Mouse (Mus musculus): Measurements from ENCODE around the gene Bsg. TPM values are rescaled to one million over a fixed set of nuclear protein-coding genes. Genes with fewer than 3 reads are reported as not detected.

Gene Bsg
- polyA plus RNA-seq, 2 experiments, result 579 to 809 TPM

GRCm38 (mm10) chr10:79721089-79721488 lies 16.8 kb downstream of the Bsg start:
- Histone ChIP-seq H3K9ac (replicated peaks) (no peak overlapping the region), H3K4me2 (ENCODE audit: low read depth) (no peak overlapping the region), H3K4me3 (ENCODE audit: insufficient read depth in 1 of 2, low read depth in 2 of 2, low read length in 2 of 2) (no peak overlapping the region), H3K36me3 (replicated peaks; ENCODE audit: control insufficient read depth, insufficient read depth, low read depth) (no peaks in the 10 kb centered on the region), H3K27ac (no peak overlapping the region), H3K4me1 (replicated peaks; ENCODE audit: control insufficient read depth in 2 of 2, insufficient read depth in 2 of 2, low read length in 1 of 2) (no peaks in the 10 kb centered on the region), H3K27me3 (ENCODE audit: control insufficient read depth, insufficient read depth, low read length) (peaks cover 29% of the 10 kb centered on the region), H3K9me3 (ENCODE audit: control insufficient read depth, low read length) (no peaks in the 10 kb centered on the region)
- 41% methylated on average over 5 of the region's 5 CpGs for WGBS (ENCODE audit: insufficient replicate concordance)
- DNase-seq (ENCODE audit: low read depth in 3 of 3, low spot score in 3 of 3), result no peak
- no peak for ATAC-seq (ENCODE audit: insufficient read depth)
- TF ChIP-seq EP300 (IDR thresholded peaks at IDR 0.05; ENCODE audit: low read depth) (no peak), CTCF (IDR thresholded peaks at IDR 0.05; ENCODE audit: low read depth) (no peak)

- ATAC-seq (ENCODE audit: insufficient read depth), result no peak
- no peak for DNase-seq (ENCODE audit: low read depth in 3 of 3, low spot score in 3 of 3)
- H3K36me3 ChIP-seq (replicated peaks; ENCODE audit: control insufficient read depth, insufficient read depth, low read depth), result no peaks in the 10 kb centered on the region
- H3K4me1 ChIP-seq (replicated peaks; ENCODE audit: control insufficient read depth in 2 of 2, insufficient read depth in 2 of 2, low read length in 1 of 2), result no peaks in the 10 kb centered on the region
- H3K9me3 ChIP-seq (ENCODE audit: control insufficient read depth, low read length), result no peaks in the 10 kb centered on the region
- TF ChIP-seq CTCF (IDR thresholded peaks at IDR 0.05; ENCODE audit: low read depth), result no peak
- TF ChIP-seq EP300 (IDR thresholded peaks at IDR 0.05; ENCODE audit: low read depth), result no peak
- 50% methylated on average over 6 of the region's 6 CpGs for WGBS (ENCODE audit: insufficient replicate concordance)
- H3K27ac ChIP-seq, result no peak overlapping the region
- no peak overlapping the region for H3K4me3 ChIP-seq (ENCODE audit: insufficient read depth in 1 of 2, low read depth in 2 of 2, low read length in 2 of 2)
- H3K9ac ChIP-seq (replicated peaks), result no peak overlapping the region
- peaks cover 10% of the 10 kb centered on the region for H3K27me3 ChIP-seq (ENCODE audit: control insufficient read depth, insufficient read depth, low read length)
- H3K4me2 ChIP-seq (ENCODE audit: low read depth), result no peak overlapping the region
These were observed 18.8 kb downstream of the Bsg start for GRCm38 (mm10) chr10:79723047-79723446.

- ATAC-seq (ENCODE audit: insufficient read depth) (no peak), DNase-seq (ENCODE audit: low read depth in 3 of 3, low spot score in 3 of 3) (no peak)
- H3K36me3 ChIP-seq (replicated peaks; ENCODE audit: control insufficient read depth, insufficient read depth, low read depth), result no peaks in the 10 kb centered on the region
- no peaks in the 10 kb centered on the region for H3K9me3 ChIP-seq (ENCODE audit: control insufficient read depth, low read length)
- no peak for TF ChIP-seq EP300 (IDR thresholded peaks at IDR 0.05; ENCODE audit: low read depth)
- TF ChIP-seq CTCF (IDR thresholded peaks at IDR 0.05; ENCODE audit: low read depth), result no peak
- H3K9ac ChIP-seq (replicated peaks), result no peak overlapping the region
- peaks cover 4% of the 10 kb centered on the region for H3K27me3 ChIP-seq (ENCODE audit: control insufficient read depth, insufficient read depth, low read length)
- 61% methylated on average over 7 of the region's 7 CpGs for WGBS (ENCODE audit: insufficient replicate concordance)
- H3K4me2 ChIP-seq (ENCODE audit: low read depth), result no peak overlapping the region
- no peaks in the 10 kb centered on the region for H3K4me1 ChIP-seq (replicated peaks; ENCODE audit: control insufficient read depth in 2 of 2, insufficient read depth in 2 of 2, low read length in 1 of 2)
- H3K4me3 ChIP-seq (ENCODE audit: insufficient read depth in 1 of 2, low read depth in 2 of 2, low read length in 2 of 2), result no peak overlapping the region
- no peak overlapping the region for H3K27ac ChIP-seq
These were observed 19.4 kb downstream of the Bsg start for GRCm38 (mm10) chr10:79723692-79724091.

GRCm38 (mm10) chr10:79726090-79726489 lies 21.8 kb downstream of the Bsg start:
- H3K27me3 ChIP-seq (ENCODE audit: control insufficient read depth, insufficient read depth, low read length), result no peaks in the 10 kb centered on the region
- DNase-seq (ENCODE audit: low read depth in 3 of 3, low spot score in 3 of 3) (peak in 1 of 3 experiments; percentile 47), ATAC-seq (ENCODE audit: insufficient read depth) (no peak)
- H3K9ac ChIP-seq (replicated peaks), result no peak overlapping the region
- no peak overlapping the region for H3K4me2 ChIP-seq (ENCODE audit: low read depth)
- peak; percentile 99 for TF ChIP-seq CTCF (IDR thresholded peaks at IDR 0.05; ENCODE audit: low read depth)
- no peak for TF ChIP-seq EP300 (IDR thresholded peaks at IDR 0.05; ENCODE audit: low read depth)
- H3K4me3 ChIP-seq (ENCODE audit: insufficient read depth in 1 of 2, low read depth in 2 of 2, low read length in 2 of 2), result no peak overlapping the region
- H3K36me3 ChIP-seq (replicated peaks; ENCODE audit: control insufficient read depth, insufficient read depth, low read depth), result no peaks in the 10 kb centered on the region
- 30% methylated on average over 11 of the region's 11 CpGs for WGBS (ENCODE audit: insufficient replicate concordance)
- H3K27ac ChIP-seq, result no peak overlapping the region
- H3K9me3 ChIP-seq (ENCODE audit: control insufficient read depth, low read length), result no peaks in the 10 kb centered on the region
- H3K4me1 ChIP-seq (replicated peaks; ENCODE audit: control insufficient read depth in 2 of 2, insufficient read depth in 2 of 2, low read length in 1 of 2), result no peaks in the 10 kb centered on the region

GRCm38 (mm10) chr10:79728323-79729249 lies 24.3 kb downstream of the Bsg start:
- Histone ChIP-seq H3K27me3 (ENCODE audit: control insufficient read depth, insufficient read depth, low read length) (no peaks in the 10 kb centered on the region), H3K4me2 (ENCODE audit: low read depth) (no peak overlapping the region), H3K4me3 (ENCODE audit: insufficient read depth in 1 of 2, low read depth in 2 of 2, low read length in 2 of 2) (no peak overlapping the region), H3K4me1 (replicated peaks; ENCODE audit: control insufficient read depth in 2 of 2, insufficient read depth in 2 of 2, low read length in 1 of 2) (no peaks in the 10 kb centered on the region), H3K36me3 (replicated peaks; ENCODE audit: control insufficient read depth, insufficient read depth, low read depth) (no peaks in the 10 kb centered on the region), H3K9ac (replicated peaks) (no peak overlapping the region), H3K9me3 (ENCODE audit: control insufficient read depth, low read length) (no peaks in the 10 kb centered on the region), H3K27ac (no peak overlapping the region)
- no peak for TF ChIP-seq CTCF (IDR thresholded peaks at IDR 0.05; ENCODE audit: low read depth)
- 57% methylated on average over 28 of the region's 28 CpGs for WGBS (ENCODE audit: insufficient replicate concordance)
- ATAC-seq (ENCODE audit: insufficient read depth) (no peak), DNase-seq (ENCODE audit: low read depth in 3 of 3, low spot score in 3 of 3) (no peak)
